Mouse (Mus musculus) layer of hippocampus, postnatal 10 days (tissue): Measurements from ENCODE around the gene Paqr9. TPM values are rescaled to one million over a fixed set of nuclear protein-coding genes. Genes with fewer than 3 reads are reported as not detected.
A peak's percentile ranks its signal among the peaks of the same experiment; 100 is the strongest.
"Not testable (repeated sequence)": the region's sequence is repeated elsewhere in the genome, so short reads cannot be mapped to it uniquely, and the experiment has no call there.

Source experiments
- DNase-seq, 2 experiments: peaks; one replicate each; pipeline ENCODE4 v3.0.0; 2021; ENCODE audit warnings: low spot score in 2 of 2
- long read RNA-seq: library from polyadenylated mRNA; stranded (forward); transcript quantifications from one replicate; pipeline ENCODE4 v2.0.0, GENCODE M21; 2023
- total RNA-seq, 2 experiments: library from RNA; stranded (reverse); gene quantifications; 2 replicates each; pipeline ENCODE4 v1.2.3; 2021

Gene Paqr9
- 10 to 100 TPM; 42.6 to 47.8 TPM for total RNA-seq
- long read RNA-seq, full-length matches to known transcripts = 34 of 34 reads
- long read RNA-seq, partial matches to known transcripts = 0 of 34 reads
- long read RNA-seq, other reads (novel, unspliced or antisense) = 0 of 34 reads

DNA sequence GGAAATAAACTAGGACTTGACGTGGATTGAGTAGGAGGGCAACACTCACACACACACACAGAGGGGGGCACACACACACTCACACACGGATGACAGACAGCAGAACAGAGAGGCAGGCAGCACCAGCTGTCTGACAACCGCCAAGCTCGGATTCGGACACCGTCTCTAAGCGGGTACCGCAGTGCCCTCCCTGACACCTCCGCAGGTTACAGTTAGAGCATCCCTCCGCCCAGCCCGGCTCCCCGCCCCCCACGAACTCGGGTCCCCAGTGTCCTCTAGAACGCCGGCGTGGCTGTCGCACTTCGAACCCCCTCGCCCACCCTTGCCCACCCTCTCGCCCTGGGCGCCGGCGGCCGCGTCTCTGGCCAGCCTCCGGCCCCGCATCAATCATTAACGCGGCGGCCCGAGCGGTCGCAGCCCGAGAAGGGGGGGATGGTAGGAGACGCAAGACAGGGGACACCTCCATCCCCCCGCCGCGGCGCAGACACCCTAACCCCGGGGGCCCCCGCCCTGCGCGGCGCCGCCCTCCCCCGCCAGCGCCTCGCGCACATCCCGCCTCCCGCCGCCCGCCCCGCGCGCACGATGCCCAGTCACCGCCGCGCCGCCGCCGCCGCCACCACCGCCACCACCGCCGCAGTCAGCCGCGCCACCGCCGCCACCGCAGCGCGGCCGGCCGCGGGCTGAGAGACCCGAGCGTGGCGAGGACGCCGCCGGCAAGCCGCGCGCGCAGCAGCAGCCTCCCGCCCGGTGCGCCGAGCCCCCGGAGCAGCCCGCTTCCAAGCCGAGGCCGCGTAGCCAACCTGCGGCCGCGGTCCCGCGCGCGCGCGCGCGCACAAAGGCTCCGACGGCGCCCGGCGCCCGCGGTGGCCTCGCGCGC is at the start of gene Paqr9:
Gene Paqr9 (plus strand): TSS at position 599 of the 877 bp plus-strand sequence.
- peak; percentile 52 to 70 for DNase-seq

DNA sequence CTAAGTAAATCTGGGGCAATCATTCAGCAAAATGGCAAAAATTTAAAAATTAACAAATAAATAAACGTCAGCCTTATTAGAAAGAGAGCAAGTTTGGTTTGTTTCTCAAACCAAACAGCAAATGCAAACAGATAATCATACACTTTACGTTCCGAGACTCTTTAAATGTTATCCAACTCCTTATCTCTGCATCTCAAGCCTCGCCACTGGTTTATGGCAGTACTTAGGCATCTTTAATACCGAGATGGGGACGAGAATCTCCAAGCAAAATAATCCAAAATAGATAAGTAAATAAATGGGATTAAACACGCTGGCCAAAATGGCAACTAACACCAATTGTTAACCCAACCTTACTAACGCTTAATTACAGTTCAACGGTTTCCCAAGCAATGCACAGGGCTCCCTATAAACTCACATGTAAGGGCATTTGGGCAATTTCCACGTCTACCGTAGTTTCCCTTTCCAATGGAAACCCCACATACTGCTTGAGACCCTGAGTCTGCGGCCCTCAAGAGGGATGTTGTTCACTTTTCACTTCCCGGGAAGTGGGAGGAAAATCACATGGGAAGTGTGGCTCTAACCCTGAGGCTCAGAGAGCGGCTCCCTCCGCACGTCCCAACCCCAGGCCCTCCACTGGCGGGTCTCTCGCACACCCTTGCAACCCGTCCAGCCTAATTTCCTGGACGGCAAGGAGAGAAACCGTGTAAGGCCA is 48.6 kb upstream of the Paqr9 start:
- DNase-seq = no peak

DNA sequence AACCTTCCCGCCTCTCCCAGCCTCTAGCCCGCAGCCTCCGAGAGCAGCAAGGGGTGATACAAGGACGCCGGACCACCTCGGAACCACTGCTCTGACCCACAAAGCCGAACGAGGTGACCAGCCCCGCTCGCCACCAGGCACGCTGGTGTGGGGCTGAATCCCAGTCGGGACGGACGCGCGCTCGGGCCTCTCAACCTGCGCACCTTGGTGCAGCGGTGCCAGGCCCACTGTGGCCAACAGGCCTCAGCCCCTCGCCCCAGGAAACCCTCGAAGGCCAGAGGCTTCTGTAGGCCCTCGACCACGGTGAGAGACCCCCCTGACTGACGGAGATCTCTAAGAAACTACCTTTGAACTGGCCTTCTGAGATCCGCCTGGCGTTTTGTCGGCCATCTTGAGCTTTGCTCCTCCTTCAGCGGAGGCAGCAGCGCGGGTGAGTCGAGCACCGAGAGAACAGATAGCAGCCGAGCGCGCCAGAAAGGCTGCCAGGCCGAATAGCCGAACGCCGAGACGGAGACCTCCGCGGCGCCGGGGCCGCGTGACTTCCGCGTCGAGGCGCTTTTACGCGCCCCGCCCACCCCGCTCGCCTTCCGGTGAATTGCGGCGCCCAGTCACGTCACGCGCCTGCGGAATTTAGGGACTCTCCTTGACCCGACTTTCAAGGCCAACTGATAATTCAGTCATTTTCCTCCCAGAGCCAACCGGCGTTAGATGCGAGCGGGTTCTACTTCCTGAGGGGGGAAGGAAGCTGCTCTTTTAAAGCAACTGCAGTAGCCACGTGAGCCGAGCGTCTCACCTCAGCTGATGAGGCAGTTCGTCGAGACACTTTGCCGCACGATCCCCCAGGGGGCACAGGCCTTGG is 47.8 kb upstream of the Paqr9 start, which contains the start of gene U2surp:
Gene U2surp (minus strand): TSS at position 525 of the 859 bp plus-strand sequence.
- peak; percentile 97 for DNase-seq

DNA sequence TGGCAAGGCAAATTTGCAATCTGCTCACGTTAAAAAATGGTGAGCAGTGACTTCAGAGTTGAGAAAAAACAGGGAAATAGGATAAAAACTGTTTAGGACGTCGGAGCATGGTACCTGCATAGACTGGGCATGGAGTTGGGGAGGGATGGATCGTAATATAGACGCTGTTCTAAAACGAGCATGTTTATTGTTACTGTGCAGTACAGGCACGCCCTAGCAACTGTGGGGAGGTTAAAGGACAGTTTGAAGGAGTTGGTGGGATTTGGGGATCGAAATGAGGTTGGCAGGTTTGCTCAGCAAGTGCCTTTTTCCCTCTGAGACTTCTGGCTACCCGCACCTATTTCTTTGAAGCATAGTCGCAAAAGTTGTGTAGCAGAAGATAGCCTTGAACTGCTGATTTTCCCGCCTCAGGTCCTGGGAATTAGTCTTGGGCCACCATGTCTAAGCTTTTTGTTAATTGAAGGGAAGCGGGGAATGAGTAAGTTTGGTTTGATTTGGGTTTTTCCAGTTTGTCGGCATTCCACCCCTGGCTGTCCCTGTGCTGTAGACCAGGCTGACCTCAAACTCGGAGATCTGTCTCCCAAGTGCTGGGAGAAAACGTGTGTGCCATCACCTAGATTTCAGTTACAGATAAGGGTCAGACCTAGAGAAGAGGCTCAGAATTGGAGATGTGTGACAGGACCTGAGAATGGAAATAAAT is 47.0 kb upstream of the Paqr9 start:
- no peak for DNase-seq

DNA sequence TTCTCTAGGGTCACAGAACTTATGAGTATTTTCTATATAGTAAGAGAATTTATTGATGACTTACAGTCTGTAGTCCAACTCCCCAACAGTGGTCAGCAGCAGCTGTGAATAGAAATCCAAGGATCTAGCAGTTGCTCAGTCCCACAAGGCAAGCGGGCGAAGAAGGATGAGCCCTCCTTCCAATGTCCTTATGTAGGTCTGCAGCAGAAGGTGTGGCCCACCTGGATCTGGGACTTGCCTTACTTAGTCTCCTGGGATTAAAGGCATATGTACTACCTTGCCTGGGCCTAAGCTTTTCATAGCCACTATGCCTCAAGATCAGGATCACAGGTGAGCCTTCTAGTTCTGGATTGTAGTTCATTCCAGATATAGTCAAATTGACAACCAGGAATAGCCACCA is 45.7 kb upstream of the Paqr9 start:
- no peak for DNase-seq

DNA sequence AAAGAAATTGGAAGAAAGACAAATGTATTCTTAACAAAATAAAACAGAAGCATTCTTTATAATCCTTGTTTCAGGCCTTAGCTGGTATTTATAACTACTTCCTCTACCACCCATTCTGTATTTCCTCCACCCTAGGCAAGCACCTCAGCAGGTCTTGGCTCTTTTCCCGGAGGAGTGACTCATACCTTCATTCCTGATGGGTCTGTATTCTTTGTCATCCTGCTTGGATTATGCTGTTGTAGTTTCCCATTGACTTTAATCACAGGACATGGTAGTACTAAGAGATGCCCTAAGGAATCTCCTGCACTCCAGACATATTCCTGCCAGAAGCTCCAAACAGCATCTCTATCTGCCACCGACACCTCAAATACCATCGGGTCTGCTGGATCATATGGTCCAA is 45.1 kb upstream of the Paqr9 start:
- not testable (repeated sequence) for DNase-seq

DNA sequence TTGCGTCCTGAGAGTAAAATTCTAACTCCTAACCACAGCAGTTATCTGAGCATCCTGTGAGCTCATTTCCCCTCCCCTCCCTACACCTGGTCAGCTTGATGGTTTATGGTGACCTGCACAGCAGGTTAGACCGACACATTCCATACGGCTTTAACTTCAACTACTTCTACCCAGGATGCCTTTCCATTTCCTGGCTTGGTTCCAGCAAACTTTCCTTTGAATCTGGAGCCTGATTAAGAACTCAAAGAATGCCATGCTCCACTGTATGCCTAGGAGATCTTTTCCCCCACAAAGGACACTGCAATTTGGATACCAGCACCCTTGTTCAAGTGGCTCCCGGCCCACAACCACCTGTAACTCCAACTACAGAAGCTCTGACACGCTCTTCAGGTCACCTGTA is 38.9 kb upstream of the Paqr9 start:
- DNase-seq = no peak

DNA sequence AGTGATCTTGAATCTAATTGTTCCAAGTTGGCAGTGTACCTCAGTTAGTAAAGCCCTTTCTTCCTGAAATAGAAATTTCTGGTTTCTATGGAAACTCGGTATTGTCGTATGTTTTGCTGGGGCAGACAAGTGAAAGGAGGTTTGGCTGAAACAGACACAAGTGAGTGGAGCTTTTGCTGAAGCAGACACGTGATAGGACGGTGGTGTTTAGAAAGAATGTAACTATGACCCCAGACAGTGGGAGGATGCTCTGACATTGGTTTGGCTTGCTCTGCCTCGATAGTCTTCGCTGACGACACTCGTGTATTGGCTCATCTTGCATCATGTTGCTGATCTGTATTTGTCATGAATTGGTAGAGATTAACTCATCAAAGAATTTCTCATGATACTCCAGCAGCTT is 38.4 kb upstream of the Paqr9 start:
- DNase-seq = no peak

DNA sequence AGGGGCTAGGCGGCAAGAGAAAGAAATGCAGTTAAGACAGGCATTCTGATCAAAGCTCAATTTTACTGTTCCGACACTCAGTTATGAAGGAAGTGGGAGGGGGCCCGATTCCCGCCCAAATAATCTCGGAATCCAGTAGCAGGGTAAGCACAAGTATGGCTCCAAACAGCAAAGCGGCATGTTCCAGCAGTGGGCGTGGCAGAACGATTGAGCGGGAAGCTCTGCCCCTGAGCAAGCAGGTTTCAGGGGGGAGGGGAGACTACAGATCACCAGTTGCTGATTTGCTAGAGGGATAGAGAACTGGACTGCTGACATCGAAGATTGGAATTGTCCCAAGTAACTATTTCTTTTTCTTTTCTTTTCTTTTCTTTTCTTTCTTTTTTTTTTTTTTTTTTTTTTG is 37.9 kb upstream of the Paqr9 start:
- no peak for DNase-seq

DNA sequence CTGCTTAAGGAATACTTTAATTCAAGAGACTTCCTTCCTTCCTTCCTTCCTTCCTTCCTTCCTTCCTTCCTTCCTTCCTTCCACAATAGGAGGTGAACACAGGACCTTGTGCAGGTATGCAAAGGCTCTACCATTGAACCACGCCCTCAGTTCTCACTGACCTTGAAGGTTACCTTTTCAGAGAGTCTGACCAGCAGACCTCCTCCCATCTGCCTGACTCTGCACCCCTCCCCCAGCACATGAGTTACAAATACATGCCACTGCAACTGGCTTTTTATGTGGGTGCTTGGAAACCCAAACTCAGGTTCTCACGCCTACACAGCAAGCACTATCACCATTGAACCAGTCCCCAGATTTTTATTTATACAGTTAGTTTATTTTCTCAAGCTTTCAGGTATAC is 36.9 kb upstream of the Paqr9 start:
- DNase-seq = no peak

DNA sequence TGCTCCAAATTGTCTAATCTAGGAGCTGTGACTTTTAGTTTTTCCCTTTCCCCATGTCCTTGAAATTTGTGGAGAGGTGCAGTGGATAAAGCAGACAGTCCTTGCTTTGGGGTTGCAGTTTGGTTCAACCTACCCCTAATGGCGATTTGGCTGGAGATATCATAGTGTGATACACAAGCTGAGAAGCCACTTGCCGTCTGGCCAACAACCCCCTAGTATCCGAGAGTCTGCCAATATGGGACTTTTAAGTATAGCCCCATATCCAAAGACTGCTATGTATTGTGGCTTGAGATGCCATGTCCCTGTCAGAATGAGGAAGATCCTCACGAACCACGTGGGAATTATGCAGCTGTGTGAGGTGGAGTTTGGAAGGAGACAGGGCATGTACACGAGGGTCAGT is 34.1 kb upstream of the Paqr9 start:
- no peak for DNase-seq

DNA sequence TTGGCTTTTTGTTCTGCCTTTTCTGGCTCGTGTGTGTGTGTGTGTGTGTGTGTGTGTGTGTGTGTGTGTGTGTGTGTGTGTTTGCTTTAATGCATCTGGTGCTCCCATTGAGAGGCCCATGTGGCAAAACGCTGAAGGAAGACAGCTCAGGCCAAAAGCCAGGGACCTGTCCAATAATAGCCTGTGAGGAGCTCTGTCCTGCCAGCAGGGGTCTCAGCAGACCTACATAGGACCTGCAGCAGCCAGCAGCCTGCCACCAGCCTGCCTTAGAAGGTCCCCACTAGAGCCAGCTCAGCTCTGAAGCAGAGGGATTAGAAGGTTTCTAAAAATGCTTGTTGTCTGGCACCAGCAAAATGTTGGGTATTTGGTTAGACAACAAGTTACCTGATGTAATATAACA is 33.5 kb upstream of the Paqr9 start:
- peak in 1 of 2 experiments; percentile 34 for DNase-seq

DNA sequence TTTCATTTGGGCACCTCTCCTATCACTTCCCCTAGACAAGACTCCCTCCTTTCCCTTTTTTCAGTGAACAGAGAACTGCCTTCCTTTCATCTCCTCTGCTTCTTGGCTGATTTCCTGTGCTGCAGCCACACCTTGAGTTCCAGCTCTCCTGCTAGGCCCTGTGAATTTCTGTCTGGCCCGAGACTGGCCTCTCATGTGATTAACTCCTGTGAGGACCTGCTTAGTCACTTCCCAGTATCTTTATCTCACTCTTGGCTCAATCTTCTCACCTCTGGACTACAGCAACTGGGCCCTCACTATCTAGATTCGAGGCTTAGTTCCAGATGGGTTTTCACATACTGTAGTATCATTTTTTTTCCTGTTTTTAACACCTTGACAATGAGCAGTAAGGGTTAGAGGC is 31.8 kb upstream of the Paqr9 start:
- DNase-seq = no peak

DNA sequence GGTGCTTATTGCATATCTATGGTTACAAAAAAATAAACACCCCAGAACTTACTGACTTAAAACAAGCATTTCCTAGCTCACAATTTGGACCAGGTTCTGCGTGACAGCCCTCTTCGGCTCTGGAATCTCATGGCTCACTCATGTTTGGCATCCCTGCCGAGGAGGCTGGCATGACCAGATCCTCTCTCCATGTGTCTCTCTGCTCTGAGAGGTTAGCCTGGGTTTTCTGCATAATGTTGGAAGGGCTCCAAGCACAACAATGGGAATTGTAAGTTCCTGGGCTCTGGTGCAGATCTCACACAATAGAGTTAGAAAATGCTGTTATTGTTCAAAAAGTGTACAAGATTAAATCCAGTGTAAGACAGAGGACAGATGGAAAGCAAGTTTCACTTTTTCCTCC is 28.3 kb upstream of the Paqr9 start:
- no peak for DNase-seq

DNA sequence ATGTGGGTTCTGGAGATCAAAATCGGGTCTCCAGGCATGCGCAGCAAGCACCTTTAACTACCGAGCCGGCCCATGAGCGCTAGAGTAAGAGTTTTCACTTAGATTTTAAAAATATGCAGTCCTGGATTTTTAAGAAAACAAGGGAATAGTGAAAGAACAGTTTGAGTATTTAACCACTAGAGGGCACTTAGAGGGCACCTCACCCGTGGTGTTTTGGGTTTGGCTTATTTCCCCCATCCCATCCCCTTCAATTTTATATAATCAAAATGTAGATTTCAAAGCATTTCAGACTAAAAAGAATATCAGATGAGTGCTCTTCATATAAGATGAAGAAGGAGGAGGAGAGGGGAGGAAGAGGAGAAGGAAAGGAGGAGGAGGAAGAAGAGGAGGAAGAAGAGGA is 25.6 kb upstream of the Paqr9 start:
- no peak for DNase-seq

DNA sequence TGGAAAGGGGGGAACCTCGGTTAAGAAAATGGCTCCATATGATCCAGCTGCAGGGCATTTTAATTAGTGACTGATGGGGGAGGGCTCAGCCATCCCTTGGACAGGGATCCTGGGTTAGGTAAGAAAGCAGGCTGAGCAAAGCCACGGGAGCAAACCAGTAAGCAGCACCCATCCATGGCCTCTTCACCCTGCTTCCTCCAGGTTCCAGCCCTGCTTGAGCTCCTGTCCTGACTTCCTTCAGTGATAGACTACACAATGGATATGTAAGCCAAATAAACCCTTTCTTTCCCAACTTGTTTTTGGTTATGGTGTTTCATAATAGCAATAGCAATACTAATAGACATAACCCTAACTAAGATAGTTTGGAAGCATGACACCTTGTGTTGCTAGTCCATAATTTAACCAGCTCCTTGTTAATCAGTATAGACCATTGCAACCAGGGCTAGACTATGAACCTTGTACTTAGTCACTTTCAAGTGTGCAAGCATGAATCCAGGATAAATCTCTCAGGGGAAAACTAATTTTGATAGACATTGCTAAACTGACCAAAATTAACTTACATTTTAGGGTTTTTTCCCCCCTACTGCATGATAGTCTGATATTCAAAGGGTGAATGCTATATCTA is 20.2 kb upstream of the Paqr9 start:
- no peak for DNase-seq

DNA sequence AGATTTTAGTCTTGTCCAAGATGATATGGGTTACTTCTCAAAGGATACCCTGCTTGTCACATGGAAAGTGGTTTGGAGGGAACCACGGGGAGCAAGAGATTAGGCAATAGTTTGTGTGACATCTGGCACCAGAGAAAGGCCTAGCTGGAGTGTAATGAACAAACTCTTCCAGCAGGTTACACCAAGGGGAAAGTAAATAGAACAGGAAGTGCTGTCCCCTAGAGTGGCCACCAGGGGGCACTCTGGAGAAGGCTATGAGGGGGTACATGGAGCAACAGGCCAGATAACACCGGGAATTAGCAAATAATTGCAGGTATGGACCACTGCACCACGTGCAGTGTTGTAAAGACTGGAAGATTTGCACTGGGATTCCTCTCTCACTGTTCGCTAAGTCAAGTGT is 19.0 kb upstream of the Paqr9 start:
- peak; percentile 41 to 44 for DNase-seq

DNA sequence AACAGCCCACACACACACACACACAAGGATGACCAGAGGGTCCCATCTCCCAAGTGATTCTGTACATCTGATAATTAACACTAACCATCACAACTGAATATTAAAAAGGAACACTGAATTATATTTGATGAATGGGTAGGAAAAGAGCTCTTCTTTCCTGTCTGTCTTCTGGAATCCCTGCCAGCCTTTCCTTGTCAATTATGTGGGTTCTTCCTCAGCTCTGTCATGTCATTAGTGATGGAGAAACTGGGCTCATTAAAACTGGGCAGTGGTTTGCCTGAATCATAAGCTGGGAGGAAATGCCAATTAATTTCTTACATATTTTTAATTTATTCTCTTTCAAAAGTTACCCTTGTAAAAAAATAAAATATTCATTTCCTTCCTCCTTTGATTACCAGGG is 18.2 kb upstream of the Paqr9 start:
- DNase-seq = no peak

DNA sequence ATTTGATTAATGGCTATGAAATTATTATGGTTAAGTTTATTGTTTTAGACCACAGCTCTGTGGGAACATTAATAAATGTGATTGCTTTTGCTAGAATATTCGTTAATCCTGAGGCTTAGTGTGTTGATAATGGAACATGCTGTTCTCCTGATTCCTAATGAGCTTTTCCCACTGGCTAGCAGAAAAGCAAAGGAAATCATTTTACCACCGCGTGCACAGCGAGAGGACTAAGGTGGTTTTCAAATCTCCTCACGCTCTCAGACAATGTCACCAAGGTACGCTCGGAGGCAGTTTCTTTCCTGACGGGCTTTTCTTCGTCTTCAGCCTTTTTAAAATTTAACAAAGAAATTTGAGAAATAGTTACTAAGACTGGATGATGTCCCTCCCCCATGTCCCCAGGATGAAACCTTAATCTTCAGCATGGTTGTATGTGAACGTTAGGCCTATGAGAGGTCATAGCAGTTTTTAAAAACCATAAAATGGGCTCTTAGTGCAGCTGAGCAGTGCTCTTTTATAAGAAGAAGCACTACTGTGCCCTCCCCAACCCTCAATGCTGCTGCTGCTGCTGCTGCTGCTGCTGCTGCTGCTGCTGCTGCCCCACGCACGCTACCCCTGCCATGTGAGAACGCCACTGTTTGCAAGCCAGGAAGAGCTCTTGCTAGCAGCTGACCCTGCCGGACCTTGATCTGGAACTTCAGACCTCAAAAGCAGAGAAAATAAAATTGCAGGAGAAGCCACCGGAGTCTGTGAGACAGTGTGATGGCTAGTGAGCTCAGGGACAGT is 17.6 kb upstream of the Paqr9 start:
- no peak for DNase-seq
